Mouse (Mus musculus): ENCODE results near the gene Gm10096. TPM values are rescaled to one million over a fixed set of nuclear protein-coding genes. Genes with fewer than 3 reads are reported as not detected.
"Not testable (repeated sequence)": the region's sequence is repeated elsewhere in the genome, so short reads cannot be mapped to it uniquely, and the experiment has no call there.

Gene Gm10096
- polyA plus RNA-seq (2015; fragmentation: Nextera tagmentation; extraction: Ambion mirVana): not detected in 2 replicates

- H3K4me1 ChIP-seq (ENCODE audit: control insufficient read depth, low read depth, low read length); H3K27me3 ChIP-seq (ENCODE audit: control insufficient read depth, insufficient read depth, low read depth, low read length); ATAC-seq (ENCODE audit: low read depth); H3K4me3 ChIP-seq (ENCODE audit: low read depth, low read length); H3K9ac ChIP-seq (ENCODE audit: low read depth, low read length); H3K27ac ChIP-seq (ENCODE audit: low read length); H3K9me3 ChIP-seq (replicated peaks; ENCODE audit: control insufficient read depth, low read length); H3K4me2 ChIP-seq (ENCODE audit: low read depth, low read length); H3K36me3 ChIP-seq (ENCODE audit: control insufficient read depth, insufficient read depth): not testable (repeated sequence)
- WGBS (ENCODE audit: insufficient replicate concordance): no CpG with 5 or more reads among the region's 5 CpGs
Measured at GRCm38 (mm10) chrX:28954602-28955001, at the start of gene Gm10096. Gene Gm10096 (minus strand): TSS chrX:28954702.

Data from liver, embryonic 16.5 days (tissue).